In the genomic region with DNA sequence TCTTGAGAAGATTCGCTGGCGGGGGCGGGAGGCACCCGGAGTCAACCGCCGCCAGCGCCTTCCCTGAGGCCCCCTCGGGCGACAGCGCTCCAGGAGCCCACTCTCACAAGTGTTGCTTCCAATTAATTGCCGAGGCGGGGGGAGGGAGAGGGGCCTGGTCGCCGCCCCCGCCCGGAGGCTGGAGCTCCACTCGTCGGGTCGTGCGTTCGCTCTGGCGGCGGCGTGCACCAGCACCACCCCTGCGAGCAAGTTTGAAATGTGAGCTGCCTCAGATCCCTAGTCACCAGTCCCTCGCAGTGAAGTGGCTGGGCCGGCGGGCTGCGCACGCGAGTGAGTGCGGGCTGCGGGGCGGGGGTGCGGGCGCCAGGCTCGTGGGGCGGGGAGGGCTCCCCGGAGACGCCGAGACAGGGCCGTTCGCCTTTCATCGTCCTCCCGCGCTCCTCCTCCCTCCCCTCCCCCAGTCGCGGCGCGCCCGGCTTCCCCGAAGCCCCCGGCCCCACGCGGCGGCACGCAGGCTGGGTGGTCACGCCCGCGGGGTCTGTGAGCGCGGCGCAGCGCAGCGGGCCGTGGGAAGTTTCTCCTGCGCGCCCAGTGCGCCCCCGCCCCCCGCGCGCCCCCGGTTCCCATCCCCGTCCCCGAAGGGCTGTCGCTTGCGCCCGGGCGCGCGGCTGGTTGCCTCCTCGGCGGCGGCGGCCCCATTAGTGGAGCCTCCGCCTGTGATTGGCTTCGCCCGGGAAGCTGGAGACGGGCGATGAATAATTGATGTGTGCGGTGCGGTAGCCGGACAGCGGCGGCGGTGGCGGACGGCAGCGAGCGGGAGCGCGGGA, we compare ENCODE assay signal across 7 mouse cellular contexts.
DNase-seq lines count a peak whose midpoint lies in the region; ATAC-seq and TF ChIP-seq lines count a peak whose summit lies in the region.

No protein-coding gene starts in this region.

- H3K4me3 ChIP-seq in C2C12 (ENCODE audit: insufficient read depth, poor library complexity, severe bottlenecking): peak overlapping the region; percentile 31
- peak overlapping the region; percentile 86 for H3K4me3 ChIP-seq in heart, embryonic 13.5 days

- H3K79me3 ChIP-seq in C2C12 (ENCODE audit: low read depth): peaks cover 6% of the 10 kb centered on the region

- peak overlapping the region; percentile 58 for H3ac ChIP-seq in C2C12 (ENCODE audit: control insufficient read depth, insufficient read length, low read depth)

- peaks cover 52% of the 10 kb centered on the region for H3K79me2 ChIP-seq in C2C12 (ENCODE audit: control insufficient read depth, insufficient read depth)

- H3K9me3 ChIP-seq in heart, embryonic 13.5 days: no peaks in the 10 kb centered on the region

- DNase-seq in 416B (ENCODE audit: low read depth): peak; percentile 37
- DNase-seq in embryo, embryonic 10 days (ENCODE audit: low spot score): peak; percentile 80
- peak; percentile 43 to 51 for DNase-seq in layer of hippocampus, postnatal 25 days (ENCODE audit: extremely low spot score in 1 of 2, low spot score in 1 of 2)
- peak; percentile 23 to 37 for DNase-seq in spleen, postnatal 36 days (ENCODE audit: low spot score in 2 of 2)

- H3K4me2 ChIP-seq in heart, embryonic 13.5 days: peak overlapping the region; percentile 96

- H3K9ac ChIP-seq in heart, embryonic 13.5 days: peak overlapping the region; percentile 97

- no peak for TF ChIP-seq CTCF in C2C12 (IDR thresholded peaks at IDR 0.05; ENCODE audit: control insufficient read depth, insufficient read depth, insufficient read length)

- peak overlapping the region; percentile 97 for H3K27ac ChIP-seq in heart, embryonic 13.5 days (replicated peaks)

- H3K27me3 ChIP-seq in C2C12 (ENCODE audit: control insufficient read depth, insufficient read depth, insufficient read length): no peaks in the 10 kb centered on the region
- no peaks in the 10 kb centered on the region for H3K27me3 ChIP-seq in heart, embryonic 13.5 days (replicated peaks)

- no peaks in the 10 kb centered on the region for H3K36me3 ChIP-seq in C2C12 (ENCODE audit: control insufficient read depth, insufficient read depth)
- H3K36me3 ChIP-seq in heart, embryonic 13.5 days: 0 out of 2 replicates have a peak, but pooled peaks cover 2% of the 10 kb centered on the region

- WGBS in heart, embryonic 13.5 days: under 1% methylated on average over 98 of the region's 103 CpGs

- ATAC-seq in heart, embryonic 13.5 days (ENCODE audit: extremely low read depth, insufficient number of reproducible peaks, low FRiP score, low TSS enrichment): no peak
- peak; percentile 16; the same call in 1 of the 2 replicates for ATAC-seq in megakaryocyte, adult 5-6 weeks (ENCODE audit: poor library complexity, severe bottlenecking)

- peaks cover 88% of the 10 kb centered on the region for H3K4me1 ChIP-seq in heart, embryonic 13.5 days

TF ChIP-seq in C2C12, 6 proteins besides CTCF, POLR2A, EP300 and RAD21:
- TF ChIP-seq USF1 (IDR thresholded peaks at IDR 0.05; ENCODE audit: low read depth) (no peak), MYOG (IDR thresholded peaks at IDR 0.05; ENCODE audit: control insufficient read depth, extremely low read depth, insufficient read length) (no peak), CEBPB (IDR thresholded peaks at IDR 0.05; ENCODE audit: low read depth) (no peak), MAX (IDR thresholded peaks at IDR 0.05) (no peak), FOSL1 (IDR thresholded peaks at IDR 0.05; ENCODE audit: insufficient read depth, low read length, poor library complexity, severe bottlenecking) (no peak), MYOD1 (IDR thresholded peaks at IDR 0.05; ENCODE audit: control insufficient read depth, insufficient read length, low read depth) (no peak)

Comparison
In these comparisons a context has a peak if more than half of its experiments do, and no peak if none do; other contexts are left out.
1. DNase-seq: peak in every context shown above with its lines; median percentile 80 in embryo, embryonic 10 days; 47 in layer of hippocampus, postnatal 25 days; 37 in 416B; 30 in spleen, postnatal 36 days.